Mouse (Mus musculus) liver, embryonic 11.5 days (tissue): ENCODE measurements around the gene Olfr6. TPM values are rescaled to one million over a fixed set of nuclear protein-coding genes. Genes with fewer than 3 reads are reported as not detected.
"Not testable (repeated sequence)": the region's sequence is repeated elsewhere in the genome, so short reads cannot be mapped to it uniquely, and the experiment has no call there.

Experiments used
- ATAC-seq: fragments of 200-750 bp; cut with Nextera tagmentation; replicated peaks from 2 replicates; pipeline ENCODE4 v1.8.0; 2017; ENCODE audit warnings: moderate number of reproducible peaks, mild to moderate bottlenecking, moderate TSS enrichment, moderate library complexity; ENCODE audit not compliant: low FRiP score
- DNase-seq: peaks from one replicate; pipeline ENCODE4 v3.0.0-alpha.2; 2017; ENCODE audit warnings: low spot score
- H3K27ac ChIP-seq: fragments of 300-500 bp; sonication (generic); 2 replicates; pipeline ENCODE4 v1.5.1; 2014; ENCODE audit warnings: mild to moderate bottlenecking, low read depth, low read length, control low read depth
- H3K27me3 ChIP-seq: fragments of 300-500 bp; sonication (generic); replicated peaks from 2 replicates; pipeline ENCODE4 v1.6.1; 2014; ENCODE audit warnings: low read length, mixed read lengths; ENCODE audit not compliant: control insufficient read depth, insufficient read depth
- H3K36me3 ChIP-seq: fragments of 300-500 bp; sonication (generic); 2 replicates; pipeline ENCODE4 v1.6.1; 2014; ENCODE audit warnings: mild to moderate bottlenecking, low read length, moderate library complexity, mixed read lengths; ENCODE audit not compliant: control insufficient read depth, insufficient read depth
- H3K4me1 ChIP-seq: fragments of 300-500 bp; sonication (generic); replicated peaks from 2 replicates; pipeline ENCODE4 v1.6.1; 2014; ENCODE audit warnings: low read length, mixed read lengths; ENCODE audit not compliant: control insufficient read depth, insufficient read depth
- H3K4me2 ChIP-seq: fragments of 300-500 bp; sonication (generic); 2 replicates; pipeline ENCODE4 v1.6.1; 2014; ENCODE audit warnings: mild to moderate bottlenecking, control low read depth, moderate library complexity
- H3K4me3 ChIP-seq: fragments of 300-500 bp; sonication (generic); 2 replicates; pipeline ENCODE4 v1.5.1; 2014; ENCODE audit warnings: low read depth, low read length, control low read depth
- H3K9ac ChIP-seq: fragments of 300-500 bp; sonication (generic); 2 replicates; pipeline ENCODE4 v1.6.1; 2014; ENCODE audit warnings: low read depth, low read length, control low read depth
- H3K9me3 ChIP-seq: fragments of 300-500 bp; sonication (generic); 2 replicates; pipeline ENCODE4 v1.6.1; 2016; ENCODE audit warnings: low read length, inconsistent platforms, mixed read lengths; ENCODE audit not compliant: control insufficient read depth
- WGBS: fragments of 180-500 bp; shearing (Covaris S2); extraction: QIAGEN DNeasy Blood & Tissue Kit; methylation state at CpG from one replicate; pipeline ENCODE4 v1.1.7; 2014; 5-methylcytosine and 5-hydroxymethylcytosine counted together
- polyA plus RNA-seq: library from polyadenylated mRNA; unstranded; fragments of >200 nt; fragmentation: Nextera tagmentation; extraction: Ambion mirVana; gene quantifications from 2 replicates; pipeline ENCODE4 v1.2.1, GENCODE M21; 2014

Olfr6 gene
- polyA plus RNA-seq, 1 experiment from 2014 or later, result not detected

- H3K27me3 ChIP-seq, H3K4me1 ChIP-seq, ATAC-seq, H3K4me3 ChIP-seq, H3K4me2 ChIP-seq, H3K27ac ChIP-seq, H3K9me3 ChIP-seq, H3K9ac ChIP-seq, DNase-seq, H3K36me3 ChIP-seq: not testable (repeated sequence)
- 76% methylated on average over 2 of the region's 7 CpGs for WGBS
Observed at GRCm38 (mm10) chr7:106920961-106921360, 42.8 kb downstream of the Olfr6 start.

- Histone ChIP-seq H3K27me3 (no peaks in the 10 kb centered on the region), H3K36me3 (no peaks in the 10 kb centered on the region), H3K4me3 (no peak within 1 kb of the TSS), H3K9ac (no peak within 1 kb of the TSS), H3K4me1 (no peaks in the 10 kb centered on the region), H3K27ac (no peak within 1 kb of the TSS), H3K9me3 (no peaks in the 10 kb centered on the region), H3K4me2 (no peak within 1 kb of the TSS)
- DNase-seq (no peak), ATAC-seq (no peak)
- 57% methylated on average over 2 of the region's 2 CpGs for WGBS
Observed at GRCm38 (mm10) chr7:106907676-106908075, 56.1 kb downstream of the Olfr6 start, which contains the start of gene Olfr1532-ps1. TSS of gene Olfr1532-ps1 (plus strand) at chr7:106908001.

Other genes starting within 250 kb of the Olfr6 start
- not detected in 2 replicates for gene Olfr695, start 247.5 kb downstream of the Olfr6 start, polyA plus RNA-seq
- not detected in 2 replicates for gene Olfr697, start 221.5 kb downstream of the Olfr6 start, polyA plus RNA-seq
- not detected in 2 replicates for gene Olfr698, start 208.5 kb downstream of the Olfr6 start, polyA plus RNA-seq
- not detected in 2 replicates for gene Olfr699, start 170.7 kb downstream of the Olfr6 start, polyA plus RNA-seq
- not detected in 2 replicates for gene Olfr700, start 155.1 kb downstream of the Olfr6 start, polyA plus RNA-seq
- not detected in 2 replicates for gene Olfr701, start 149.8 kb downstream of the Olfr6 start, polyA plus RNA-seq
- gene Olfr702, start 130.0 kb downstream of the Olfr6 start, polyA plus RNA-seq, result not detected in 2 replicates
- gene Olfr703, start 120.6 kb downstream of the Olfr6 start, polyA plus RNA-seq, result not detected in 2 replicates
- gene Olfr704, start 100.8 kb downstream of the Olfr6 start, polyA plus RNA-seq, result not detected in 2 replicates
- not detected in 2 replicates for gene Olfr705, start 87.0 kb downstream of the Olfr6 start, polyA plus RNA-seq
- not detected in 2 replicates for gene Olfr706, start 75.8 kb downstream of the Olfr6 start, polyA plus RNA-seq
- not detected in 2 replicates for gene Olfr707, start 62.7 kb downstream of the Olfr6 start, polyA plus RNA-seq
- gene Olfr1532-ps1, start 55.9 kb downstream of the Olfr6 start, polyA plus RNA-seq, result not detected in 2 replicates
- not detected in 2 replicates for gene Olfr709-ps1, start 31.7 kb downstream of the Olfr6 start, polyA plus RNA-seq
- not detected in 2 replicates for gene Olfr710, start 15.6 kb downstream of the Olfr6 start, polyA plus RNA-seq
- gene Olfr711, start 11.5 kb upstream of the Olfr6 start, polyA plus RNA-seq, result not detected in 2 replicates
- gene Olfr2, start 42.1 kb upstream of the Olfr6 start, polyA plus RNA-seq, result not detected in 2 replicates
- not detected in 2 replicates for gene Olfr713, start 67.2 kb upstream of the Olfr6 start, polyA plus RNA-seq
- not detected in 2 replicates for gene Olfr714, start 107.0 kb upstream of the Olfr6 start, polyA plus RNA-seq
- gene Olfr17, start 129.3 kb upstream of the Olfr6 start, polyA plus RNA-seq, result not detected in 2 replicates
- not detected in 2 replicates for gene Olfr715b, start 146.4 kb upstream of the Olfr6 start, polyA plus RNA-seq
- not detected in 2 replicates for gene Olfr715, start 167.1 kb upstream of the Olfr6 start, polyA plus RNA-seq
- gene Olfr716, start 174.4 kb upstream of the Olfr6 start, polyA plus RNA-seq, result not detected in 2 replicates
- not detected in 2 replicates for gene Nlrp14, start 203.1 kb upstream of the Olfr6 start, polyA plus RNA-seq
- not detected in 2 replicates for gene Rbmxl2, start 245.5 kb upstream of the Olfr6 start, polyA plus RNA-seq